Mouse (Mus musculus) midbrain, embryonic 14.5 days (tissue): ENCODE measurements around the gene S100a2. TPM values are rescaled to one million over a fixed set of nuclear protein-coding genes. Genes with fewer than 3 reads are reported as not detected.

Experiments
- ATAC-seq: fragments of 200-750 bp; cut with Nextera tagmentation; 2 replicates; pipeline ENCODE4 v1.8.0; 2017; ENCODE audit warnings: moderate number of reproducible peaks, moderate library complexity; ENCODE audit not compliant: low FRiP score, low TSS enrichment
- DNase-seq: peaks from one replicate; pipeline ENCODE4 v3.0.0-alpha.2; 2015
- H3K27ac ChIP-seq: fragments of 300-500 bp; sonication (generic); replicated peaks from 2 replicates; pipeline ENCODE4 v1.5.1; 2014; ENCODE audit warnings: mild to moderate bottlenecking, low read depth, low read length, moderate library complexity
- H3K27me3 ChIP-seq: fragments of 300-500 bp; sonication (generic); 2 replicates; pipeline ENCODE4 v1.6.1; 2014; ENCODE audit warnings: low read length, control low read depth, mixed read lengths; ENCODE audit not compliant: control insufficient read depth, insufficient read depth
- H3K36me3 ChIP-seq: fragments of 300-500 bp; sonication (generic); 2 replicates; pipeline ENCODE4 v1.6.1; 2014; ENCODE audit warnings: low read length, control low read depth; ENCODE audit not compliant: control insufficient read depth, insufficient read depth
- H3K4me1 ChIP-seq: fragments of 300-500 bp; sonication (generic); 2 replicates; pipeline ENCODE4 v1.6.1; 2014; ENCODE audit warnings: mild to moderate bottlenecking, antibody characterized with exemption, low read length, control low read depth; ENCODE audit not compliant: control insufficient read depth, insufficient read depth
- H3K4me2 ChIP-seq: fragments of 300-500 bp; sonication (generic); 2 replicates; pipeline ENCODE4 v1.6.1; 2014; ENCODE audit warnings: mild to moderate bottlenecking, low read length, moderate library complexity
- H3K4me3 ChIP-seq: fragments of 300-500 bp; sonication (generic); replicated peaks from 2 replicates; pipeline ENCODE4 v1.5.1; 2014; ENCODE audit warnings: low read depth, low read length
- H3K9ac ChIP-seq: fragments of 300-500 bp; sonication (generic); replicated peaks from 2 replicates; pipeline ENCODE4 v1.6.1; 2014; ENCODE audit warnings: mild to moderate bottlenecking, low read length, moderate library complexity
- H3K9me3 ChIP-seq: fragments of 300-500 bp; sonication (generic); 2 replicates; pipeline ENCODE4 v1.6.1; 2016; ENCODE audit warnings: low read length, control low read depth, mixed read lengths; ENCODE audit not compliant: control insufficient read depth
- WGBS: fragments of 180-500 bp; shearing (Covaris S2); extraction: QIAGEN DNeasy Blood & Tissue Kit; methylation state at CpG from one replicate; pipeline ENCODE4 v1.1.7; 2014; 5-methylcytosine and 5-hydroxymethylcytosine counted together
- polyA plus RNA-seq: library from polyadenylated mRNA; unstranded; fragments of >200 nt; fragmentation: Nextera tagmentation; extraction: Ambion mirVana; gene quantifications from 2 replicates; pipeline ENCODE4 v1.2.1, GENCODE M21; 2014

The S100a2 gene
- polyA plus RNA-seq, 1 experiment from 2014 or later, result not detected

DNA sequence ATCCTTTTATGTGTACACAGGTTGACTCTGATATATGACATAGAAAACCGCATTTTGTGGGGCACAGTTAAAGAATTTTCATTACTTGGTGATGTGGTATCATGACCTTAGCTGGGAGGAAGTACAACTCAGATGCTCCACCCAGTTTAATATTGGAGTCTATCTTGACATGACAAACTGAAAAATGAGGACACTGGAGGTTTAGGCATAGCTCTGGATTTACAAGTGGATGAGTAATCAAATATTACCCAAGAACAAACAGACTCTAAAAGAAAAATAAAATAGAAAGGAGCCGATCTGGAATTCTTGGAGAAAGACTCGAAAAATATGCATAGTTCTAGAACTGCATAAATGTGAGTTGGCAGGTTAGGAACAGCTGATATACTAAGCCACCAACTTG lies 14.7 kb upstream of the S100a2 start:
- Histone ChIP-seq H3K27ac (no peak overlapping the region), H3K4me3 (no peak overlapping the region), H3K4me2 (no peak overlapping the region), H3K9me3 (no peaks in the 10 kb centered on the region), H3K4me1 (no peaks in the 10 kb centered on the region), H3K27me3 (no peaks in the 10 kb centered on the region), H3K9ac (no peak overlapping the region), H3K36me3 (no peaks in the 10 kb centered on the region)
- ATAC-seq (no peak), DNase-seq (no peak)
- 89% methylated on average over 3 of the region's 3 CpGs for WGBS

- no peak overlapping the region for H3K4me2 ChIP-seq
- no peak overlapping the region for H3K27ac ChIP-seq
- ATAC-seq (no peak), DNase-seq (no peak)
- H3K36me3 ChIP-seq, result no peaks in the 10 kb centered on the region
- no peaks in the 10 kb centered on the region for H3K27me3 ChIP-seq
- H3K9me3 ChIP-seq, result no peaks in the 10 kb centered on the region
- WGBS, result 74% methylated on average over 10 of the region's 10 CpGs
- H3K4me1 ChIP-seq, result no peaks in the 10 kb centered on the region
- H3K9ac ChIP-seq, result no peak overlapping the region
- no peak overlapping the region for H3K4me3 ChIP-seq
Observed at GRCm38 (mm10) chr3:90576351-90577001, 13.6 kb upstream of the S100a2 start.

GRCm38 (mm10) chr3:90579433-90579832 lies 10.6 kb upstream of the S100a2 start:
- H3K27me3 ChIP-seq, result no peaks in the 10 kb centered on the region
- WGBS, result 85% methylated on average over 7 of the region's 7 CpGs
- no peak for ATAC-seq
- no peak overlapping the region for H3K9ac ChIP-seq
- H3K9me3 ChIP-seq, result no peaks in the 10 kb centered on the region
- no peak overlapping the region for H3K27ac ChIP-seq
- H3K4me3 ChIP-seq, result no peak overlapping the region
- no peak overlapping the region for H3K4me2 ChIP-seq
- H3K4me1 ChIP-seq, result no peaks in the 10 kb centered on the region
- no peak for DNase-seq
- no peaks in the 10 kb centered on the region for H3K36me3 ChIP-seq

DNA sequence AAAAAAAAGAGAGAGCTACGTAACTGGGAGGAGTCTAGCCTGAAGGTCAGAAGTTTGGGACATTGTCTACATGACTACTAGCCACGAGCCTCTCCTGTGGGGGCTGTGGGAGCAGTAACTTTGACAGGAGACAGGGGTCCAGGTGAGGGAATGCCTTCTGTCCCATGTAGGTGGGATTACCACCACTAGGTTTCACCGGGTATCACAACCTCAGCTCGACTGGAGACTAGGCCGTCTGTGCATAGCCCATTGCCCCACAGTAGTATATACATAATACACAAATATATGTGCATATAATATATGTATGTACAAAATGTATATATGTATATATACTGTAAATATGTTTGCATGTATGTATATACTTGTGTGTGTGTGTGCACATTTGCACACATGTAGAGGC lies 8.9 kb upstream of the S100a2 start:
- H3K4me1 ChIP-seq, result no peaks in the 10 kb centered on the region
- H3K9me3 ChIP-seq, result no peaks in the 10 kb centered on the region
- H3K4me2 ChIP-seq, result no peak overlapping the region
- no peak overlapping the region for H3K4me3 ChIP-seq
- H3K27me3 ChIP-seq, result no peaks in the 10 kb centered on the region
- no peak overlapping the region for H3K27ac ChIP-seq
- ATAC-seq (no peak), DNase-seq (no peak)
- WGBS, result 96% methylated on average over 5 of the region's 5 CpGs
- no peak overlapping the region for H3K9ac ChIP-seq
- no peaks in the 10 kb centered on the region for H3K36me3 ChIP-seq

GRCm38 (mm10) chr3:90582156-90582555 lies 7.9 kb upstream of the S100a2 start:
- Histone ChIP-seq H3K4me2 (no peak overlapping the region), H3K4me3 (no peak overlapping the region), H3K9me3 (no peaks in the 10 kb centered on the region), H3K9ac (no peak overlapping the region), H3K27me3 (no peaks in the 10 kb centered on the region), H3K36me3 (no peaks in the 10 kb centered on the region), H3K4me1 (no peaks in the 10 kb centered on the region), H3K27ac (no peak overlapping the region)
- DNase-seq, result no peak
- no peak for ATAC-seq
- WGBS, result 93% methylated on average over 1 of the region's 1 CpGs

DNA sequence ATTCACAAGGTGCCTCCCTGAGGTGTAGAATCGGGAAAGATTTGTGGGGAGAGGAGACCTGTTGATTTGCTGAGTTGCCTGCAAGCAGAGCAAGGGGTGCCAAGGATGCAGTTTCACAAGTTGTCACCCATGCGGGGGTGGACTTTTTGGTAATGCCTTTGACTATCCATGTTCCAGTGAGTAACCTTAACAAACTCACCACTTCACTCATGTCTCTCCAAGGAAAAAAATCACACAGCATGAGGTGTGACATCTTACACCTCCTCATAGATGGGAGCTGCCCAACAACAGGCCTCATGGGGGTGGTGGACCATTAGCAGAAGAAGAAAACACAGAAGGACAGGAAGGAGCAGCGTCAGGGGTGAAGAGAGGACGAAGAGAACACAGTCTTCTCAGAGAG lies 7.5 kb upstream of the S100a2 start:
- no peak overlapping the region for H3K4me3 ChIP-seq
- H3K4me2 ChIP-seq, result no peak overlapping the region
- no peaks in the 10 kb centered on the region for H3K36me3 ChIP-seq
- DNase-seq (no peak), ATAC-seq (no peak)
- 95% methylated on average over 4 of the region's 4 CpGs for WGBS
- no peak overlapping the region for H3K27ac ChIP-seq
- H3K27me3 ChIP-seq, result no peaks in the 10 kb centered on the region
- H3K4me1 ChIP-seq, result no peaks in the 10 kb centered on the region
- H3K9ac ChIP-seq, result no peak overlapping the region
- H3K9me3 ChIP-seq, result no peaks in the 10 kb centered on the region

DNA sequence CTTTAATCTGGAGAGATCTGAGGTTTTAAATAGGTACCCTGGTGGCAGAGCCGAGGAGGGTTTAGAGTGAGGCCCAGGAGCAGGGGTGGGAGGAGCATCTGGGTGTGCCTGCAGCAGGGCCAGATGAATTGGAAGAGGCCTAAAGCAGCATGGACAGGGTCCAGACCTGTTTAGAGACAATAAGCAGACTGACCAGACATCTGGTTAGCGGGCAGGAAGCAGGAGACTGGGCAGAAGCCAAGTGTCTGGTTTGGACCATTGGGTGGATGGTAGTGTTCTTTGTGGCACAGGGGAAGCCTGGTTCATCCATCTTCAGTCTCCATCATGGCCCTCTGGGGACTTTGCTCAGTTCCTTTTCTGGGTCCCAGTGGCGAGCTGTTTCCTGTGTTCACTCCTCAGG lies 6.2 kb upstream of the S100a2 start:
- WGBS, result 41% methylated on average over 3 of the region's 3 CpGs
- H3K9ac ChIP-seq, result no peak overlapping the region
- no peaks in the 10 kb centered on the region for H3K4me1 ChIP-seq
- no peaks in the 10 kb centered on the region for H3K36me3 ChIP-seq
- no peaks in the 10 kb centered on the region for H3K9me3 ChIP-seq
- no peak for ATAC-seq
- no peak overlapping the region for H3K4me2 ChIP-seq
- DNase-seq, result no peak
- no peaks in the 10 kb centered on the region for H3K27me3 ChIP-seq
- no peak overlapping the region for H3K4me3 ChIP-seq
- H3K27ac ChIP-seq, result no peak overlapping the region

- Histone ChIP-seq H3K27me3 (no peaks in the 10 kb centered on the region), H3K4me1 (no peaks in the 10 kb centered on the region), H3K9ac (no peak overlapping the region), H3K9me3 (no peaks in the 10 kb centered on the region), H3K27ac (no peak overlapping the region), H3K4me2 (no peak overlapping the region), H3K36me3 (no peaks in the 10 kb centered on the region), H3K4me3 (no peak overlapping the region)
- DNase-seq (peak; percentile 80), ATAC-seq (0 out of 2 replicates have a peak, but pooled peaks have one; percentile 7)
- WGBS, result 34% methylated on average over 5 of the region's 5 CpGs
Observed at GRCm38 (mm10) chr3:90585595-90585994, 4.5 kb upstream of the S100a2 start.

- H3K36me3 ChIP-seq, result no peaks in the 10 kb centered on the region
- DNase-seq (no peak), ATAC-seq (no peak)
- no peaks in the 10 kb centered on the region for H3K27me3 ChIP-seq
- H3K4me3 ChIP-seq, result no peak overlapping the region
- H3K4me2 ChIP-seq, result no peak overlapping the region
- no peak overlapping the region for H3K27ac ChIP-seq
- no peaks in the 10 kb centered on the region for H3K9me3 ChIP-seq
- H3K9ac ChIP-seq, result no peak overlapping the region
- WGBS, result 86% methylated on average over 15 of the region's 15 CpGs
- no peaks in the 10 kb centered on the region for H3K4me1 ChIP-seq
Observed at GRCm38 (mm10) chr3:90586016-90586643, 3.9 kb upstream of the S100a2 start.
